Mouse (Mus musculus) hindbrain, embryonic 15.5 days (tissue): ENCODE results near the gene Echdc1. TPM values are rescaled to one million over a fixed set of nuclear protein-coding genes. Genes with fewer than 3 reads are reported as not detected.
"Not testable (repeated sequence)": the region's sequence is repeated elsewhere in the genome, so short reads cannot be mapped to it uniquely, and the experiment has no call there.

Experiments
- ATAC-seq: fragments of 200-750 bp; cut with Nextera tagmentation; 2 replicates; pipeline ENCODE4 v1.8.0; 2017; ENCODE audit warnings: low read depth, moderate number of reproducible peaks, moderate TSS enrichment; ENCODE audit not compliant: low FRiP score
- H3K27ac ChIP-seq: fragments of 300-500 bp; sonication (generic); replicated peaks from 2 replicates; pipeline ENCODE4 v1.5.1; 2015; ENCODE audit warnings: mild to moderate bottlenecking, inconsistent platforms
- H3K27me3 ChIP-seq: fragments of 300-500 bp; sonication (generic); 2 replicates; pipeline ENCODE4 v1.6.1; 2015; ENCODE audit warnings: control low read depth, inconsistent platforms
- H3K36me3 ChIP-seq: fragments of 300-500 bp; sonication (generic); 2 replicates; pipeline ENCODE4 v1.6.1; 2015; ENCODE audit warnings: control low read depth, inconsistent platforms
- H3K4me1 ChIP-seq: fragments of 300-500 bp; sonication (generic); replicated peaks from 2 replicates; pipeline ENCODE4 v1.6.1; 2015; ENCODE audit warnings: control low read depth, inconsistent platforms
- H3K4me2 ChIP-seq: fragments of 300-500 bp; sonication (generic); 2 replicates; pipeline ENCODE4 v1.6.1; 2015; ENCODE audit warnings: moderate library complexity, mild to moderate bottlenecking, inconsistent platforms
- H3K4me3 ChIP-seq: fragments of 300-500 bp; sonication (generic); 2 replicates; pipeline ENCODE4 v1.5.1; 2015; ENCODE audit warnings: mild to moderate bottlenecking, inconsistent platforms
- H3K9ac ChIP-seq: fragments of 300-500 bp; sonication (generic); 2 replicates; pipeline ENCODE4 v1.6.1; 2015; ENCODE audit warnings: inconsistent platforms
- H3K9me3 ChIP-seq: fragments of 300-500 bp; sonication (generic); 2 replicates; pipeline ENCODE4 v1.6.1; 2016; ENCODE audit warnings: control low read depth, inconsistent platforms
- WGBS: fragments of 180-500 bp; shearing (Covaris S2); methylation state at CpG from one replicate; pipeline ENCODE4 v1.1.7; 2015; 5-methylcytosine and 5-hydroxymethylcytosine counted together
- polyA plus RNA-seq: library from polyadenylated mRNA; unstranded; fragments of >200 nt; fragmentation: Nextera tagmentation; extraction: Ambion mirVana; gene quantifications from 2 replicates; pipeline ENCODE4 v1.2.1, GENCODE M21; 2015

Gene Echdc1
- polyA plus RNA-seq, 1 experiment from 2014 or later = 31.0 TPM

GRCm38 (mm10) chr10:29352575-29352974 lies 39.6 kb downstream of the Echdc1 start:
- H3K4me3 ChIP-seq = no peak overlapping the region
- no peaks in the 10 kb centered on the region for H3K9me3 ChIP-seq
- no peaks in the 10 kb centered on the region for H3K27me3 ChIP-seq
- H3K9ac ChIP-seq = no peak overlapping the region
- ATAC-seq = no peak
- H3K4me2 ChIP-seq = no peak overlapping the region
- peaks cover 30% of the 10 kb centered on the region for H3K4me1 ChIP-seq
- H3K36me3 ChIP-seq = peaks cover 14% of the 10 kb centered on the region
- 88% methylated on average over 3 of the region's 3 CpGs for whole genome bisulfite sequencing
- no peak overlapping the region for H3K27ac ChIP-seq

DNA sequence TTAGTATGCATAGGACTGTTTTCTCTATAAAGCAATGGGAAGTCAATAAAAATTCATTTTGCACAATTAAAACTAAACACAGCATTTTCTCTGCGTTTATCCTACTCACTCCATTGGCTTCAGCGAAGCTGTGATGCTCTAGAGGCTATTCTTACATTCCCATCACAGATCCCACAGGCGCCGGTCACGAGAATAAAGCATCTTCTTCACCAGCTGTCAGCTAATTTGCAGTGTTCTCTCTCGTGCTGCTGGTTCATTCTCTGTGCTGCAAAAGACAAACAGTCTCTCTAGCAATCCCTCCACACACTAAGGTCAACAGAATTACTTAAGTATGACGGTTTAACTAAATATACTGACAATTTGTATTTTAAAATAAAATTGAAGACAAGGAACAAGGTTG lies 41.2 kb downstream of the Echdc1 start:
- Histone ChIP-seq H3K4me2 (0 out of 2 replicates have a peak overlapping the region, but pooled peaks have one; percentile 13), H3K27me3 (no peaks in the 10 kb centered on the region), H3K36me3 (peaks cover 8% of the 10 kb centered on the region), H3K9ac (no peak overlapping the region), H3K9me3 (no peaks in the 10 kb centered on the region), H3K27ac (no peak overlapping the region), H3K4me1 (peaks cover 43% of the 10 kb centered on the region), H3K4me3 (no peak overlapping the region)
- ATAC-seq = no peak
- WGBS = 36% methylated on average over 7 of the region's 7 CpGs

GRCm38 (mm10) chr10:29361095-29361463 lies 48.1 kb downstream of the Echdc1 start:
- peak overlapping the region; percentile 100 for H3K27ac ChIP-seq
- H3K9me3 ChIP-seq = no peaks in the 10 kb centered on the region
- no peaks in the 10 kb centered on the region for H3K27me3 ChIP-seq
- H3K9ac ChIP-seq = peak overlapping the region; percentile 100
- peak overlapping the region; percentile 63 for H3K4me2 ChIP-seq
- WGBS = under 1% methylated on average over 6 of the region's 6 CpGs
- peaks cover 44% of the 10 kb centered on the region for H3K4me1 ChIP-seq
- no peak for ATAC-seq
- H3K4me3 ChIP-seq = peak overlapping the region; percentile 98
- no peaks in the 10 kb centered on the region for H3K36me3 ChIP-seq

DNA sequence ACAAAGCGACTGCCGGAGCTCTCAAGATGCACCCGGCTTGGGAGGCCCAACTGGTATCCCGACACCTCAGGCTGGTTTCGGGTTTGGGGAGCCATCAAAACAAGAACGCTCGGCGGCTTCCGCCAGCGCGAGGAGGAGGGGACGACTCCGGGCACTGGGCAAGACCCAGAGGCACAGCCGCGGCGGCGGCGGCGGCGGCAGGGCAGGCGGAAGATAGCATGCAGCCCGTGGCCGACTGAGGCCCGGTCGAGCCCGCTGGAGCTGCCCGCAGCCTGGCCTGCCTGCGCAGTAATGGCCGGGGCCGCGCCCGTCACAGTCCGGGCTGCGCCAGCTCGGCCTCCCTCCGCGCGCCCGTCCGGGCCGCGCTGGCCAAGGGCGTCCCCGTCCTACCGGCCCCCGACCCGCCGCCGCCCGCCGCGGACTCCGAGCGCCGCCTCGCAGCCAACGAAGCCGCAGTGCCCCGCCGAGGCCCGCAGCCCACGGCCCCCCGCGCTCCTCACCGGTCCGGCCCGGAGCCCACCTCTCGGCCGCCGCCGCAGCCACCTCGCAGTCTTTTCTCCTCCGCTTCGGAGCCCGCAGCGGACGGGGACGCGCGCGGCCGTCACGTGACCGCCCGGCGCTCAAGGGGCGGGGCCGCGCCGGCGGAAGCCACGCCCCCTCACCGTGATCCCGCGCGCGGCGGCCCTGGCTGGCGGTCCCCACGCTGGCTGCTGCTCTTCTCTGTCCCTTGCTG lies 48.7 kb downstream of the Echdc1 start:
- whole genome bisulfite sequencing = under 1% methylated on average over 74 of the region's 100 CpGs

DNA sequence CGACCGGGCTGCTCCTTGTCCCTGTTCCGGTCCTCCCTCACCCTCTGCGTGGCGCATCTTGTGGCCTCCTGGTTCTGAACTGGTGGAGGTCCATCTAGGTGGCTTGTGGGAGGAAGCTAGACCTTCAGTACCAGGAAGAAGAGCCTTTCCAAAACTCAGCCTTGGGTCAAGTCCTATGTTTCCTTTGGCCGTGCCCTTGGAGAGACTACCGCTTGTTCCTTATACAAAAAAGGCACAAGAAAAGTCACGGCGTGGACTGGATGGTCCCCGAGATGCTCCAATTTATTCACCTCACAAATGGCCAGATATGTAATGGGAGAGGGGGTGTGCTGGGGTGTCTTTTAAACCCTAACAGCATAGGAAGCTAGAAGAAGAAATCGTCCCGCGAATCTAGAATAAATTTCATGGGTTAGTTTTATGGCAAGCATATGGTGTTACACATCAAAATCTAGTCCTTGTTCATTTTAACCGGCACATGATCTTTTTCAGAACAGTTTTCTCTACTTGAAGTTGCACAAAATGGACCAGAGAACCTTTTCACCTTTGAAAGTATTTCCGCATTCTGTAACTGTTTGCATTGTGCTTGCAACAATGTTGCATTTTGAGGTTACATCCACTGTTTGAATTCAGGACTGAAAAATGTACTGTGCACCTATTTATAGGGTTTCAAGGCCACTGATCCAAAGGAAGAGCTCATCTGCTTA lies 49.4 kb downstream of the Echdc1 start, which contains the start of gene Rnf146:
Rnf146 (minus strand) TSS at position 246 of the 704 bp plus-strand sequence.
- Histone ChIP-seq H3K36me3 (no peaks in the 10 kb centered on the region), H3K9ac (peak within 1 kb of the TSS; percentile 100), H3K4me1 (peaks cover 31% of the 10 kb centered on the region), H3K4me3 (peak within 1 kb of the TSS; percentile 98), H3K27ac (peak within 1 kb of the TSS; percentile 100), H3K4me2 (peak within 1 kb of the TSS; percentile 63), H3K27me3 (no peaks in the 10 kb centered on the region), H3K9me3 (no peaks in the 10 kb centered on the region)
- WGBS = 7% methylated on average over 15 of the region's 15 CpGs
- no peak; the same call in none of the 2 replicates for ATAC-seq

More for the DNA sequence above, 48.7 kb downstream of the Echdc1 start:
- peak; percentile 97 for ATAC-seq
- H3K27me3 ChIP-seq = no peaks in the 10 kb centered on the region
- peaks cover 39% of the 10 kb centered on the region for H3K4me1 ChIP-seq
- no peaks in the 10 kb centered on the region for H3K36me3 ChIP-seq
- peak overlapping the region; percentile 100 for H3K27ac ChIP-seq
- no peaks in the 10 kb centered on the region for H3K9me3 ChIP-seq
- peak overlapping the region; percentile 100 for H3K9ac ChIP-seq
- H3K4me3 ChIP-seq = peak overlapping the region; percentile 98
- peak overlapping the region; percentile 63 for H3K4me2 ChIP-seq

DNA sequence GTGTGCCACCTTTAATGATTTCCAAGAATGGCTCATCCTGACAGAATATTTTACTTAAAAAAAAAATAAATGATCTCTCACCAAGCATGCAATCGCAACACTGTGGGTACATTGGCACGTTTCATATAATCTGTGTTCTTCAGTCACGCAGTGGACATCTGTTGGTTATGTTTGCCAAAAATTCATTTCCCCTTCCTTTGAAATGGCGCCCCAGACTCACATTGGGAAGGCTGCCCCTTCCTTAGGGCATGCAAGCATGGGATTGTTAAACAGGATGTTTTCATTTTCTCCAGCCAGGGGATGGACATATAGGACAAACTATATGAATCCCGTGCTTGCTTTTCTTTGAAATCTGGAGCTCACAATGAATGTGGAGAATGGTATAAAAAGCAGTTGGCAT lies 61.1 kb downstream of the Echdc1 start:
- ATAC-seq = no peak
- 70% methylated on average over 5 of the region's 5 CpGs for WGBS
- H3K4me3 ChIP-seq = no peak overlapping the region
- no peak overlapping the region for H3K27ac ChIP-seq
- no peaks in the 10 kb centered on the region for H3K9me3 ChIP-seq
- H3K4me1 ChIP-seq = no peaks in the 10 kb centered on the region
- H3K4me2 ChIP-seq = no peak overlapping the region
- H3K36me3 ChIP-seq = no peaks in the 10 kb centered on the region
- no peak overlapping the region for H3K9ac ChIP-seq
- no peaks in the 10 kb centered on the region for H3K27me3 ChIP-seq

DNA sequence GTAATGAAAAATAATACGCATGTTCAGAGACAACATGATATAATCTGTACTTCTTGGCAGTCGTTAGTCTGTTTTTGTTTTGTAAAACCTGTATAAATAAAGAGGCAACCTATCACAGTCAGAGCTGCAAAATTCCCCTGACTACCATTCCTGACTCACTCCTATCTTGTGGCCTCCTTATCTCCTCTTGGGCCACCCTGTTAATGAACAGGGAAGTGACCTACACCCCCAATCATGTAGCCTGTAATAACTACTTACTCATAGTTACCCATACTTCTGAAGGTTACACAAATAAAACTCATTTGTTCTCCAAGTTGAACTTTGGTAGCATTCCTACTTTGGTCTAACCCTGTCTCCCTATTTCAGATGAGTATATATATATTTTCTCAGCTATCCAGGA lies 68.6 kb downstream of the Echdc1 start:
- no peaks in the 10 kb centered on the region for H3K9me3 ChIP-seq
- ATAC-seq = no peak
- no peak overlapping the region for H3K27ac ChIP-seq
- H3K36me3 ChIP-seq = no peaks in the 10 kb centered on the region
- H3K4me3 ChIP-seq = no peak overlapping the region
- WGBS = 91% methylated on average over 2 of the region's 2 CpGs
- H3K9ac ChIP-seq = no peak overlapping the region
- no peak overlapping the region for H3K4me2 ChIP-seq
- no peaks in the 10 kb centered on the region for H3K4me1 ChIP-seq
- no peaks in the 10 kb centered on the region for H3K27me3 ChIP-seq

- H3K4me2 ChIP-seq, ATAC-seq, H3K27me3 ChIP-seq, H3K9ac ChIP-seq, H3K27ac ChIP-seq, H3K4me3 ChIP-seq, H3K4me1 ChIP-seq, H3K9me3 ChIP-seq, H3K36me3 ChIP-seq: not testable (repeated sequence)
- 82% methylated on average over 2 of the region's 2 CpGs for WGBS
These were observed 81.9 kb downstream of the Echdc1 start for GRCm38 (mm10) chr10:29394890-29395289.

Other genes starting within 250 kb of the Echdc1 start
- gene Soga3, start 169.3 kb upstream of the Echdc1 start, polyA plus RNA-seq = 108 and 113 TPM in 2 replicates
- gene Gm49353, start 114.2 kb upstream of the Echdc1 start, polyA plus RNA-seq = 9.9 and 11.6 TPM in 2 replicates
- 27.6 and 28.9 TPM in 2 replicates for gene 9330159F19Rik, start 101.6 kb upstream of the Echdc1 start, polyA plus RNA-seq
- 77.1 and 79.9 TPM in 2 replicates for gene Rnf146, start 49.3 kb downstream of the Echdc1 start, polyA plus RNA-seq
- gene Rspo3, start 222.7 kb downstream of the Echdc1 start, polyA plus RNA-seq = 2.0 and 2.2 TPM in 2 replicates